Mouse (Mus musculus) cerebellum, adult 8-10 months (tissue): ENCODE data around the gene Zfp277.

Experiments
- DNase-seq: peaks from one replicate; pipeline ENCODE4 v3.0.0; 2022

The Zfp277 gene

DNA sequence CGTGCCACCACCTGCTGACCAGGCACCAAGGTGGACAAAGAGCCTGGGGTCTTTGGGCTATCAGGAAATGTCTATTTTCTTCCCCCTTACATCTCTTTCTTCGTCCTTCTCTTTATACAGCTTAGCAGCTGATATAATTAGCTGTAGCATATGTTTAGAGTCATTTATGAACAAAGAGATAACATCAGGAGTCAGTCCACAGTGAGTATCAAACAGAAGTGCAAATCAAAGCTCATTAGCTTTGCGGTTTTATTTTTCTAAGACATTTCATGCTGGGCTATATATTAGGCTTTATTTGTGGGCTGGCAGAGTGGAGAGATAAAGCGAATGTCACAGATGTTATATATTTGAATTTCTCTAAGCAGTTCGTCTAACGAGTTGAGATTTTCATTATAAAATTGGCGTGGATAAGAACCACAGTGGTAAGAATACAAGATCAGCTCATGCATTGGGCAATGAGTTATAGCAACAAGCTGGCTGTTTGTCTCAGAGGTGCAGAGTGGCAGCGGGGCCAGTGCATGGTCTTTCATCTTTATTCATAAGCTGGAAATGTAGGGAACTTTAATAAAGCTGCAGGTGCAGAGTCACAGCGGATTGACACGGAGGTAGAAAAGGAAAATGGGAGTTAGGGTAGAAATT is 98.5 kb downstream of the Zfp277 start:
- no peak for DNase-seq

DNA sequence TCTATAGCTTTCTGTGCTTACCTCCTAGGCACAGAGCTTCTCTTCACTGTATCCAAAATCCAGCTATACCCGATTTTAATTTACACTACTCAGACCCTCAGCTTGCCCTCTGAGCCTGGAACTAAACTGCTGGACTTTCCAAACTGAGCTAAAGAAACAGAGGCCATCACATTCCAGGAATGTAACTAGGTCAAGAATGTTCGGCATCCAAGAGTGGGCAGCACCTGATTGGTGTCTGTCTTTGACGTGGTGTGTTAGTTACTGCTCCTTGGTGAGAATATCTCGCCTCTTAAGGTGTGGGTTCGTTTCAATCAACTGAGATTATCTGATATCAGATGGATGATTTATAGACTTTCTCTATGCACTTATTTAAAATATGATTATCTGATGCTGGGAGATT is 104.3 kb downstream of the Zfp277 start:
- DNase-seq = no peak

DNA sequence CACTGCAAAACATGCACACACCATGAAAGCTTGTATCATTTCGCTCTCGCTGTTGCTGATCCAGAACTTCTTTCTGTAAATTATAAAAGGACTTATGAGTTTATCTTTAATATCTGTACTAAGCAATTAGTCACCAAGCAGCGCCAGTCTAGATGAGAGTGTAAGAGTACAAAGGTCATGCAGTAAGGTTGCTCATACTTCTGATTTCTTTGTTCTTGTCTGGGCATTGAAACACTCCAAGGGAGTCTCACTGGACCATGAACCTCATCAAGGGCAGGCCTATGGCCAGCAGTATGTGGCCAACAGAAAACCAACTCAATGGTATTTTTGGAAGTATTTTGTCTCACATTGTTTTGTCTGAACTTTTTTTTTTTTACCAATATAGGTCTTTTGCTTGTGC is 110.4 kb downstream of the Zfp277 start:
- no peak for DNase-seq

DNA sequence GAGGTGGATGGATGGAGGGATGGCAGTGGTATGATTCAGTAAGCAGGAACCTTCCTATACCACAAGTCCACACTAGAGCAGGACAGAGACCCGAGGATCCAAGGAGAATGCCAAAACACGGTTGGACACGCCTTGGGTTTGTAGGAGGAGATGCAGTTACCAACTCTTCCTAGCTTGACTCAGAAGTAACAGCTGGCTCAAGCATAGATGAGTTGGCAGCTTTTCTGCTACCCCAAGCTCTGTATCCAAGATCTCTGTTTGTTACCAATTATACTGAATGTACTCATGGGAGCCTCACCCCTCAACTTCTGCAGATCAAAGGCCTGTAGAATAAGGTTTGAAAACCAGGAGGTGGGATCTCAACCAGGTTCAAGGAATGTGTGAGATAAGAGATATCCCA is 114.2 kb downstream of the Zfp277 start:
- DNase-seq = no peak

GRCm38 (mm10) chr12:40327012-40327660 is 118.6 kb downstream of the Zfp277 start:
- DNase-seq = no peak

GRCm38 (mm10) chr12:40325582-40325981 is 120.1 kb downstream of the Zfp277 start:
- DNase-seq = no peak

- no peak for DNase-seq
Observed at GRCm38 (mm10) chr12:40324819-40325218, 120.9 kb downstream of the Zfp277 start.

DNA sequence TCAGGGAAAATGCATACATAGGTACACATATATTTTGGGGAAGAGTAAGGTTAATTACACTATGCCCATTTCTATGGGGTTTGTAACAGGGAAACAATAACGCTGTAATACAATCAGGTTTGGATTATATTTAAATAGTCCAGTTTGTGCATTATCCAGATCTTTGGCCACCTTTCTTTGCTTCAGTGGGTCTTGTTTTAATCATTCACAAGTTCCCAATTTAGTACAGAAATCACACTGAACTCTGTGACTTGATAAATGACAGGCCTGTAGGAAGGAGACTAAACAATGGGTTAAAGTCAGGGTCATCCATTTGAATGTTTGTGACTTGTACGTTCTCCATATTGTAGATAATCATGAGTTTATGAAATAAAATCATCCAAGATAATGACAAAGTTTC is 130.6 kb downstream of the Zfp277 start:
- no peak for DNase-seq

- no peak for DNase-seq
Observed at GRCm38 (mm10) chr12:40303960-40304359, 141.7 kb downstream of the Zfp277 start.

DNA sequence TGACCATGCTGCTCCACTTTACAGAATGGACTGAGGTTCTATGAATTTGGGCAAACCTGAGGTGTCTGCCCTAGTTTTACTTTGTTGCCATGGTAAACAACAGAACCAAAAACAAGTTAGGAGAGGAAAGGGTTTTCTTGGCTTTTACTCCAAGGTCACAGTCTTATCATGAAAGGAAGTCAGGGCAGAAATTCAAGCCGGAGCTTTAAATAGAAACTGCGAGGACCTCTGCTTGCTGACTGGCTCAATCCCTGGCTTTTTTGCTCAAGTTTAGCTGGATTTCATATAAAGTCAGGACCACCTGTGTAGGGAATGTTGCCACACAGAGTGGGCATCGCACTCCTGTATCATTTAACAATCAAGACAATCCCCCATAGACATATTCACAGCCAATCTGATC is 147.1 kb downstream of the Zfp277 start:
- no peak for DNase-seq

DNA sequence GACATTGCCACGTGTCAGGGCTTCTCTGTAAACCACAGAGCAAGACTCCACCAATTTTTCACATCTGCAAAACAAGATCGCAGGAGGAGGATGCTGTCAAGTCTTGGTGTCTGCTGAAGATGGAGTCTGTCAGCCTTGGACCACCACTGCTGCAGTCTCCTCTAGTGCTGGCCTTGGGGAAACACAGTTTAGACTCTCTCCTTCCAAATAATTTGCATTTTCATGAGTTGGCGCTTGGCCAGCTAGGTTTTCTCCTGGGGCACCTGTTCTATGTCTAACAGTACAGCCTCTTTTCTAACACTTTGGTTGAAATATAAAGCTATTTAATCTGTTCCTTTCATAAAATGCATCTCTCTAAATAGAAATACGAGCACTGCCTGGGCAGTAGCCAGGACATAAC is 159.2 kb downstream of the Zfp277 start:
- no peak for DNase-seq

GRCm38 (mm10) chr12:40280596-40281325 is 164.9 kb downstream of the Zfp277 start:
- no peak for DNase-seq

GRCm38 (mm10) chr12:40277581-40277980 is 168.1 kb downstream of the Zfp277 start:
- DNase-seq = no peak

- no peak for DNase-seq
Observed at GRCm38 (mm10) chr12:40274931-40275330, 170.8 kb downstream of the Zfp277 start.

DNA sequence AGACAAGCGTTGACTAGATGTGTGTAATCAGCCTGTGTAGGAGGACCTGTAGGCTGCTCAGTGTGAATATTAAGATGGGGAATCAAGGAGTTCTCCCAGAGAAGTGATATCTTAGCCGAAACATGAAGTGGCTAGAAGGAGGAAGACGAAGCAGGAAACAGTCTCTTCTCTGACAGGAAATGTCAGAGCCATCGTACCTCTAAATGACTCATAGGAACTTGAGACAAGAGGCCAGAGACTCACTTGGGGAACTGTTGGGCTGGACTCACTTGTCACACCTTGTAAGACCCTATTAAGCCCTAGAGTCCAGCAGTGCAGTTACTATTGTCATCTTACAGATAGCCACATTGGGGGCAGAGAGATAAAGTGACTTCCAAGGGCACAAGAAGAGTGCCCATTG is 172.4 kb downstream of the Zfp277 start:
- no peak for DNase-seq

DNA sequence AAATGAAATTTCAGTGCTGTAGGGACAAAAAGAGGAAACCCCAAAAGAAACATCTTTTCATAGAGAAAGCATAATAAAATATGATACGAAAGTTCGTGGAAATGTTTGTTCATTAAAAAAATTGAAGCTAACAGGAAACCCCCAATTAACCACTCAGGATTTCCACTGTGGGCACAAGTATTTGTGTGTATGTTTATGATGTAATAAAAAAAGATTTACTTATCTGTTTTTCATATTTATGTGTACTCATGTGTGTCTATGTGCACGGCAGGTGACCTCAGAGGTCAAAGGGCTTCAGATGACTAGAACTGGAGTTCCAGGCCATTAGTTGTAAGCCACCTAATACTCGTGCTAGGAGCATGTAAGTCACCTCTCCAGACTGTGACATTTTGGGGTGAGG is 173.0 kb downstream of the Zfp277 start:
- no peak for DNase-seq

GRCm38 (mm10) chr12:40268313-40268712 is 177.4 kb downstream of the Zfp277 start:
- no peak for DNase-seq
